Mouse (Mus musculus): ENCODE results near the gene Ankrd26. TPM values are rescaled to one million over a fixed set of nuclear protein-coding genes. Genes with fewer than 3 reads are reported as not detected.
A peak's percentile ranks its signal among the peaks of the same experiment; 100 is the strongest.

Ankrd26 gene
- polyA plus RNA-seq, 1 experiment, result not detected

GRCm38 (mm10) chr6:118513335-118514012, 48.6 kb downstream of the Ankrd26 start:
- TF ChIP-seq POLR2A (IDR thresholded peaks at IDR 0.05; ENCODE audit: insufficient read depth, low read depth, low read length) (no peak), CTCF (IDR thresholded peaks at IDR 0.05; ENCODE audit: insufficient read depth, low read depth, low read length) (no peak)
- H3K27ac ChIP-seq (ENCODE audit: insufficient read depth, low read depth, low read length), result no peak overlapping the region
- no peak overlapping the region for H3K4me3 ChIP-seq (ENCODE audit: insufficient read depth, low read depth, low read length)
- WGBS, result 89% methylated on average over 12 of the region's 12 CpGs
- no peaks in the 10 kb centered on the region for H3K4me1 ChIP-seq (ENCODE audit: control insufficient read depth, insufficient read depth, low read length)

DNA sequence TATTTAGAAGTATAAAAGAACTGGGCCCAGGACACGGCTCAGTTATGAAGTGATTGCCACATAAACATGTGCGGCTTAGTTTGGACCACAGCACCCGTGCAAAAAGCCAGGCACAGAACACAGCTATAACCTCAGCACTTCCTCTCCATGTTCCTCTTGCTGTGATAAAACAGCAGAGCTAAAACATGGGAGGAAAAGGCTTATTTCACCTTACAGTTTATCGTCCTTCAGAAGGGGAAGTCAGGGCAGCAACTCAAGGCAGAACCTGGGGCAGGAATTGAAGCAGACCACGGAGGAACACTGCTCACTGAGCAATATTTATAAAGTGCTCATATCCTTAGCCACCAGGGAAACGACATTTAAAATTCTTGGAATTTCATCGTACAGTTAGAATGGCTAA, 63.0 kb downstream of the Ankrd26 start:
- no peak overlapping the region for H3K27ac ChIP-seq (ENCODE audit: insufficient read depth, low read depth, low read length)
- H3K4me1 ChIP-seq (ENCODE audit: control insufficient read depth, insufficient read depth, low read length), result no peaks in the 10 kb centered on the region
- H3K4me3 ChIP-seq (ENCODE audit: insufficient read depth, low read depth, low read length), result no peak overlapping the region
- 89% methylated on average over 7 of the region's 7 CpGs for WGBS
- TF ChIP-seq CTCF (IDR thresholded peaks at IDR 0.05; ENCODE audit: insufficient read depth, low read depth, low read length), result no peak
- no peak for TF ChIP-seq POLR2A (IDR thresholded peaks at IDR 0.05; ENCODE audit: insufficient read depth, low read depth, low read length)

GRCm38 (mm10) chr6:118482125-118482524, 79.9 kb downstream of the Ankrd26 start:
- Histone ChIP-seq H3K4me1 (ENCODE audit: control insufficient read depth, insufficient read depth, low read length) (no peaks in the 10 kb centered on the region; the same call in 1 of the 2 replicates), H3K27ac (ENCODE audit: insufficient read depth, low read depth, low read length) (no peak overlapping the region), H3K4me3 (ENCODE audit: insufficient read depth, low read depth, low read length) (no peak overlapping the region)
- 91% methylated on average over 1 of the region's 1 CpGs for WGBS
- TF ChIP-seq CTCF (IDR thresholded peaks at IDR 0.05; ENCODE audit: insufficient read depth, low read depth, low read length), result no peak

DNA sequence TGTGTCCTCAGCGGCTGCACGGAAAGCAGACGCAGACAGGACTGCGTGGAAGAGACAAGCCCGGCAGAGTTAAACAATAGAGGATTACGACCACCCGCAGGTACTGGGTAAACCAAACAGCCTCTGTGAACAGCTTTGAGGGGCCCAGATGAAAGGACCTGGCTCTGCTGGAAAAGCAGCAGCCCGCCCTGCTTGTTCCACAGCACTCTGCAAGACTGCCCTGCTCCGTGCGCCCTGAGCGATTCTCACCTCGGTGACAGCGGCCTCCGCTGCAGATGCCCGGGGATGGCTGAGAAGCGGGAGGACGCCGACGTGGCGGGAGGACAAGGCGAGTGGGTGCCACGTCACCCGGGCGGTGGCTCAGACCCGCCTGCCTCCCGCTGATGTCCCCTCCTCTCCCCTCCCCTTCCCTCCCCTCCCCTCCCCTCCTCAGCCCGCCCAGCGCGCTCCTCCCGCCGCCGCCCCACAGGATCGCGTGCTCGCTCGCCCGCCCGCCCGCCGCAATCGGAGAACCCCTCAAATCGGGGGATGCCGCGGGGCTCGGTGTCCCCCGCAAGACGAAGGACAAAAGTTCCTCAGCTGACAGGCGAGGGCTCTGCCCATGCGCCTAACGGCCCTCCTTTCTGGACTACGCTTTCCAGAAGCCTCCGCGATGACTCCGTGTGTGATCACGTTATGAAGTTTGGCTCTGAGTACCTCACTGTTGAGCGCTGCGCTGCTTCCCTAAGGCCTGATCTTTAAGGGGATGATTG, 82.9 kb downstream of the Ankrd26 start, which contains the start of gene Zfp9:
Gene Zfp9, minus strand, starts transcription at position 364 of the 752 bp plus-strand sequence.
- Histone ChIP-seq H3K4me1 (ENCODE audit: control insufficient read depth, insufficient read depth, low read length) (no peaks in the 10 kb centered on the region; the same call in 1 of the 2 replicates), H3K4me3 (ENCODE audit: insufficient read depth, low read depth, low read length) (peak within 1 kb of the TSS; percentile 60), H3K27ac (ENCODE audit: insufficient read depth, low read depth, low read length) (peak within 1 kb of the TSS; percentile 18)
- WGBS, result under 1% methylated on average over 45 of the region's 57 CpGs
- no peak for TF ChIP-seq CTCF (IDR thresholded peaks at IDR 0.05; ENCODE audit: insufficient read depth, low read depth, low read length)
- TF ChIP-seq POLR2A (IDR thresholded peaks at IDR 0.05; ENCODE audit: insufficient read depth, low read depth, low read length), result peak; percentile 86

- no peaks in the 10 kb centered on the region; the same call in 1 of the 2 replicates for H3K4me1 ChIP-seq (ENCODE audit: control insufficient read depth, insufficient read depth, low read length)
- peak overlapping the region; percentile 60 for H3K4me3 ChIP-seq (ENCODE audit: insufficient read depth, low read depth, low read length)
- H3K27ac ChIP-seq (ENCODE audit: insufficient read depth, low read depth, low read length), result no peak overlapping the region
- TF ChIP-seq POLR2A (IDR thresholded peaks at IDR 0.05; ENCODE audit: insufficient read depth, low read depth, low read length) (no peak), CTCF (IDR thresholded peaks at IDR 0.05; ENCODE audit: insufficient read depth, low read depth, low read length) (no peak)
- 15% methylated on average over 10 of the region's 10 CpGs for WGBS
Measured at GRCm38 (mm10) chr6:118477875-118478785, 83.9 kb downstream of the Ankrd26 start.

DNA sequence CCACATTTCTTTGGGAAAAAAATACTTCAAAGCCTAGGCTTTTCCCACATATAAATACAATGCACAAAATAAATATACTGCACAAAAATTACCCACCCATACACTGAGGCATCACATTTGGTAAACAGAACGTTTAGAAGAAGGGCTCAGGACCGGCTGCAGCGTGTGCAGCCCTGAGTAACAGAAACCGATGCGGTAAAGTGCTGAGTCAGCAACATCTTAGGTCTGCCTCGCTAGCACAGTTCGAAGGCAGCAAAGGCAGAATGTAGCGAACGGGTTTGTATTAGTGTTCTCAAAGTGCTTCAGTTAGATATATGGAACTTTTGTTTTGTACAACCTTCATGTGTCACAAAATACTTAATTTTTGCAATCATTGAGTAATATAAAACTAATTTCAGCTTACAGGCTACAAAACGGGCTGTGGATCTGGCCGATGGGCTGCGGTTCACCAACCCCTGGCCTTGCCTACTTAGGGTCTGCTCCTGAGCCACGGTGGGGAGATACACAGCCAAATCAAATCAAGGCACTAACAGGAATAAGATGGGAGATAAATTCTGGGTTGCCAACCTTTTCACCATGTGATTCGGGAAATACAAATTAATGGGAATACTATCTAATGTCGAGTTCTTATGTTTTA, 99.8 kb downstream of the Ankrd26 start:
- no peak for TF ChIP-seq CTCF (IDR thresholded peaks at IDR 0.05; ENCODE audit: insufficient read depth, low read depth, low read length)
- TF ChIP-seq POLR2A (IDR thresholded peaks at IDR 0.05; ENCODE audit: insufficient read depth, low read depth, low read length), result no peak
- Histone ChIP-seq H3K27ac (ENCODE audit: insufficient read depth, low read depth, low read length) (no peak overlapping the region), H3K4me3 (ENCODE audit: insufficient read depth, low read depth, low read length) (no peak overlapping the region), H3K4me1 (ENCODE audit: control insufficient read depth, insufficient read depth, low read length) (no peaks in the 10 kb centered on the region)
- 84% methylated on average over 15 of the region's 15 CpGs for WGBS

DNA sequence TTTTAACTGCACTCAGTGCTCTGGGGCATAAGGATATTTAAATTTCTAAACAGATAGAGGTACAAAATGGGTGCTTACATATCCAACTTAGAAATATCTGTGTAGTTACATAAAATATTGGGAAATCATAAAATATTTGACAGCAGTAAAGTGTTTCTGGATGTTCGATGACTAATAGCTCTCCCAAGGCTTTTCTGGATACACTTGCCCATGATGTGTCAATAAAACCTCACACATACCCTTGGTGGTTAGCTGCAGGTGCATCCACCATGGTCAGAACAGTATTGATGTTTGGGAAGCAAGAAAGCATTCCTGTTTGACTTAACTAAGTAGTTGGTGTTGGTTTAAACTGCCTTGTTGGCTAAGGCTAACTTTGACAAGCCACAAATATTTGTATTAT, 104.3 kb downstream of the Ankrd26 start:
- 95% methylated on average over 1 of the region's 1 CpGs for WGBS

DNA sequence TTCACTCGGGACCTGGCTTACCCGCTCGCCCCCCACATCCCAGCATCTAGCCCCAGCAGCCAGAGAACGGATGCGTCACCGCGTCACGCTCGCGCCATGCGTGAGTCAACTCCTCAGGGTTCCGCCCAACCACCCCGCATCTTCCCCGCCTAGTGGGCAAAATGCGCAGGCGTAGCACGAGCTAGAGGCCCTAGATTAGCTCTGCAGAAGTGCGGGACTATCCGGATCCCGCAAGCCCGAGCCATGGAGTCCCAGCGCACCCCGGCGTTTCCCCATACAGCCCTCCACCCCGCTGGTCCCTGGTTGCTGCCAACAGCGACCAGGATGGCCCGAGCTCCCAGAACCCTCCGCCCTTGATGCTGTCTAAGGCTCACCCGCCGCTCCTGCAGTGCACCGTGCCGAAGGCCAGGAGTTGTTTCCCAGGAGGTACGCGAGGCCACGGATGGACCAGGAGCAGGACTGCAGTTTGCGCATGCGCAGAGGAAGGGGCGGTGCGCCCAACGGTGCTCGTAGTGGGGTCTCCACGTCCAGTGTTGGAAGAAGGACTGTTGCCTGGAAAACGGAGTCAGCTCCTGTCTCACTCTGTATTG, 106.9 kb downstream of the Ankrd26 start, which contains the start of gene Zfp248:
Gene Zfp248, minus strand, starts transcription at position 487 of the 590 bp plus-strand sequence.
- WGBS, result under 1% methylated on average over 43 of the region's 43 CpGs
- H3K27ac ChIP-seq (ENCODE audit: insufficient read depth, low read depth, low read length), result peak within 1 kb of the TSS; percentile 95
- H3K4me3 ChIP-seq (ENCODE audit: insufficient read depth, low read depth, low read length), result peak within 1 kb of the TSS; percentile 64
- TF ChIP-seq CTCF (IDR thresholded peaks at IDR 0.05; ENCODE audit: insufficient read depth, low read depth, low read length), result peak; percentile 14; the same call in 1 of the 2 replicates
- peak; percentile 77 for TF ChIP-seq POLR2A (IDR thresholded peaks at IDR 0.05; ENCODE audit: insufficient read depth, low read depth, low read length)
- H3K4me1 ChIP-seq (ENCODE audit: control insufficient read depth, insufficient read depth, low read length), result no peaks in the 10 kb centered on the region

More for the DNA sequence above, 104.3 kb downstream of the Ankrd26 start:
- Histone ChIP-seq H3K4me1 (ENCODE audit: control insufficient read depth, insufficient read depth, low read length) (no peaks in the 10 kb centered on the region), H3K27ac (ENCODE audit: insufficient read depth, low read depth, low read length) (no peak overlapping the region), H3K4me3 (ENCODE audit: insufficient read depth, low read depth, low read length) (no peak overlapping the region)
- TF ChIP-seq POLR2A (IDR thresholded peaks at IDR 0.05; ENCODE audit: insufficient read depth, low read depth, low read length), result no peak
- no peak for TF ChIP-seq CTCF (IDR thresholded peaks at IDR 0.05; ENCODE audit: insufficient read depth, low read depth, low read length)
